Mouse (Mus musculus) liver, adult 2 months (tissue): ENCODE data around the gene Adgrv1.

Experiments
- CTCF ChIP-seq: fragments of 200-500 bp; IDR thresholded peaks from 2 replicates; pipeline ENCODE4 v1.5.1; 2011; ENCODE audit warnings: low read depth, low read length, control low read depth
- POLR2A ChIP-seq: fragments of 200-500 bp; IDR thresholded peaks from 2 replicates; pipeline ENCODE4 v1.6.1; 2011; ENCODE audit warnings: low read length, control low read depth; ENCODE audit not compliant: insufficient read depth; ENCODE audit errors: extremely low read depth

- TF ChIP-seq CTCF: no peak
- TF ChIP-seq POLR2A: no peak
Observed at GRCm38 (mm10) chr13:81241181-81241580, 391.8 kb downstream of the Adgrv1 start.
